Mouse (Mus musculus): ENCODE measurements around the gene Fgfr2. TPM values are rescaled to one million over a fixed set of nuclear protein-coding genes. Genes with fewer than 3 reads are reported as not detected.
A peak's percentile ranks its signal among the peaks of the same experiment; 100 is the strongest.

Fgfr2 gene
- polyA plus RNA-seq, 3 experiments from 2014 or later, result 0.27 TPM; not detected in 2

- ATAC-seq, result no peak
These were observed 801.7 kb downstream of the Fgfr2 start for GRCm38 (mm10) chr7:132321392-132321958.

DNA sequence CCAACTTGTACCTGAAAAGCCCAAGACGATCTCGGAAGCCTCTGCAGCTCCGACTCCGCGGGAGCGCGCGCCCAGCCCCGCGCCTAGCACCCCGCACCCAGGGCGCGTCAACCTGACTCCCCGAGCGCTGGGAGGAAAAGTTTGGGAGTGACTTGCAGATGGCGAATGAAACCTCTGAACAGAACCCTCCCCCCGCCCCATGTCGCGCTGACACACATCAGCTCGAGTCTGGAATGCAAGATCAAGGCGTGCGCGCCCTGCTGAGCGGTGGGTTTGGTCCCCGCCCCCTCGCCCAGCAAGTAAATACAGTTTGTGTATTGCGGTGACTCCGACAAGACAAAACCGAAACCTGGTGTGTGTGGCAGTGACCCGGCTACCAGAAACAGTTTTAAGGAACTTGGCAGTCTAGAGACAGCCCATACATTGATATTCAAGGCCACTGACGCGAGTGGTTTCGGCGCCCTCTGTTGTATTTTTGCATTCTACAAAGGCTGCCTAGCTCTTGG is 806.1 kb downstream of the Fgfr2 start, which contains the start of gene Chst15:
Gene Chst15 (minus strand): TSS at position 193 of the 506 bp plus-strand sequence.
- peak; percentile 57 for ATAC-seq

- ATAC-seq, result peak; percentile 73
These were observed 806.8 kb downstream of the Fgfr2 start for GRCm38 (mm10) chr7:132316101-132317035.

DNA sequence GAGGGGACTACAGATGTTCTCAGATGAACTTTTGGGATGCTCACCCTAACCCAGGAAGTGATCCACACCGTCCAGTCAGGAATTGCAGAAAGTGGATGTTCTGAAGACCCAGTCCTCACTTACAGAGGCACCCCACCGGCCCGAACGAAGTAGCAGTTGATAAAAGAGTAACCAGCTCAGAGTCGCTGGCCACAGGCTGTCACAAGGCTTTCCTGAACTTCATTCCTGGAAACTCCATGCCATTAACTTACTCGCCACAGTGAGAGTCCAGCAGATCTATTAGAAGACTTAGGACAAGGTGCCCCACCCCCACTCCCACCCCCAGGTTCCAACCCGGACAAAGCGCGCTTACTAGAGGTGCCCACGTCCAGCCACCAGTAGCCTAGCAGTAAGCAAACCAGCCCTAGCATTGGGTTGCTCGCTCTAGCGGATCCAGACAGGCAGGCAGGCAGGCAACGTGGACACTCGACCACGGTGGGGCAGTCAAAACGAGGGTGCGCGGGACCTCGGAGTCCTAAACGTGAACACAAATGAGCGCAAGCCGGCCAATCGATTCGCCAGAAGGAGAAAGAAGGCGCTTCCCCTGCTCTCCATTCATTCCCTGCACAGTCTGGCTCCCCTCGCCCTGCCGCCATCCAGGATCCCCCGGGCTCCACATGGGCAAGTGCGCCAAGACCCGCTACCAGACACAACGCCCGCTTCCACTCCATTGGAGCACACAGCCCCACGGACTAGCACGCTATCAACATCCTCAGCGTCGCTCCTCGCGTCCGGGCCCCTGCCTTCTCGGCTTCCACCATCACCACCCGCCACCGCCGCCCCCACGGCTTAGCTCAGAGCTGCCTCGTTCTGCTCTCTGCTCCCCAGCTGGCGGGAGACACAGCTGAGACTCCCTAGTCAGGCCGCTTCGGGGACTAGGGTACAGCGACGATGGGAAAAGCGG is 807.7 kb downstream of the Fgfr2 start:
- peak; percentile 55 for ATAC-seq

DNA sequence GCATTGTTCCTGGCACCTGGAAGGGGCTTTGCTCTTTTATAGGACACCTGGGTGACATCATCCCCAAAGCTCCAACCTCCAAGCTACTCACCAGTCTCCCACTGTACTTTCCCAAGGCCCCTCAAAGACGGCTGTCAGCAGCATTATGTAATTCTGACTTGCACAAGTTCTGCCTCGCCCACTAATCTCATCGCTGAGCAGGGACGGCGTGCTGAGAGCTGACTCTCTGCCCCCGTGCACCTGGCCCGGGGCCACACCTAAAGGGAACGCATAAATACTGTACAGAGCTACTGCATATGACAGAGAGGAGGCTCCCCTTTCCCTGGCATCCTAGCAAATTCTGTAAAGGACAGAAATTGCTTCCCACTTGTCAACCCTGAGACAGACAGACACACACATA is 810.8 kb downstream of the Fgfr2 start:
- no peak for ATAC-seq

- no peak for ATAC-seq
These were observed 814.5 kb downstream of the Fgfr2 start for GRCm38 (mm10) chr7:132308537-132309191.

DNA sequence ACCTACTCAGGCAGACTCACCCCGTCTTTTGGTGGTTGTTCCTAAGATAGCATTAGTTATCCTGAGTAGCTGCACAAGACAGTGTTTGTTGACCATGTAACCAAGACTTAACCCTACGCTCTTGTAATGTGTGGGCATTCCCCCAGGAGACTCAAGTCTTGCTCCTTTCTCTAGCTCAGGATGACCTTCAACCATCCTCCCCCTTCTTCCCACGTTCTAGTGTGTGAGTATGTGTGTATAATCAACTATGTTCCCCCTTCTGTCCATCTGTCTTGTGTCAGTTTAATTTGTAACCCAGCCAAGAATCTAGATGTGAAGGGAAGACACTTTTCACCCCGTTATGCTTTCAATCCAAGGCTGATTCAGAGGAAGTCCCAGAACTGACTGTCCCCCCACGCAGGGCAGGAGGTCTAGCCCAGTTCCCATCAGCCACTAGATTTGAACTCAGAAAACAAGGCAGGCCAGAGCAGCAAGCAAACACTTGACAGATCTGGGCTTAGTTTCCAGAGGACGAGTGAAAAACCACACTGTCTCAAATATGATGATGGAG is 815.4 kb downstream of the Fgfr2 start:
- no peak for ATAC-seq

DNA sequence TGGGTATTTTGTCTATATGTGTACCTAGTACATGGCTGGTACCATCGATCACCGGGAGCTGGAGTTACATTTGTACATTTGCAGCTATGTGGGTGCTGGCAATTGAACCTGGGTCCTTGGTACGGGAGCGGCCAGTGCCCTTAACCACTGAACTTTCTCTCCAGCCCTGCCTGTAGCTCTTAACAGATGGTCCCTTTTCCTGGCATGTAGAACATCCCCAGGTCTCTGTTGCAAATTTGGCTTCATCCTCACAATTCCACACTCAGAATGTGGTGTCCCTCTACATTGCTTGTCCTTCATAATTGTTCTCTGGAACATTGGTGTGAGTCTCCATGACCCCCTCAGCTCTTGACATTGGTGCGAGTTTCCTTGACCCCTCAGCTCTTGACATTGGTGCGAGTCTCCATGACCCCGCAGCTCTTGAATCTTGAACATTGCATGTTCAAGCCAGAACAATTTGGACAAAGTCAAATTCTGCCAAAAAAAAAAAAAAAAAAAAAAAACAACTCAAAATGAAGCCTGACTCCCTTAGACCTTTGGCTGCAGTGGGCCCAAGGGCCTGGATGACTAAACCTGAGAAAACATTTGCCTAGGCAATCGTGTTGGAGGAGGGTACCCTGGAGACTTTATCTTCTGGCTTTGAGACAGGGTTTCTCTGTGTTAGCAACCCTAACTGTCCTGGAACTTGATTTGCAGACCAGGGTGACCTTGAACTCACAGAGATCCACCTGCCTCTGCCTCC is 816.3 kb downstream of the Fgfr2 start:
- ATAC-seq, result no peak

- ATAC-seq, result no peak
These were observed 817.4 kb downstream of the Fgfr2 start for GRCm38 (mm10) chr7:132305492-132306375.

GRCm38 (mm10) chr7:132304424-132305085 is 818.6 kb downstream of the Fgfr2 start:
- ATAC-seq, result no peak

DNA sequence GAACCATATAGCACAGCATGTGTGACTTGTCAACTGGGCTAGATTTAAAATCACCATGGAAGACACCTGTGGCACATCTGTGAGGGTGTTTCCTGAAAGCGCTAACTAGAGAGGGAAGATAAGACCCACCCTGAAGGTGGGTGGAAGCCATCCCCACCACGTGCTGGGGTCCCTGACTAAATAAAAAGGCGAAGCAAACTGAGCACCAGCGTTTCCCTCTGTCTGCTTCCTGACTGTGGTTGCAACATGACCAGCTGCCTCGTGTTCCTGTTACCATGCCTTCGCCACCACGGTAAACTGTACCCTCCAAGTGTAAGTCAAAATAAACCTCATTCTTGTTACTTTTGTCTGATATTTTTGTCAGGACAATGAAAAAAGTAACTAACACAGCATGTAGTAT is 819.2 kb downstream of the Fgfr2 start:
- no peak for ATAC-seq

DNA sequence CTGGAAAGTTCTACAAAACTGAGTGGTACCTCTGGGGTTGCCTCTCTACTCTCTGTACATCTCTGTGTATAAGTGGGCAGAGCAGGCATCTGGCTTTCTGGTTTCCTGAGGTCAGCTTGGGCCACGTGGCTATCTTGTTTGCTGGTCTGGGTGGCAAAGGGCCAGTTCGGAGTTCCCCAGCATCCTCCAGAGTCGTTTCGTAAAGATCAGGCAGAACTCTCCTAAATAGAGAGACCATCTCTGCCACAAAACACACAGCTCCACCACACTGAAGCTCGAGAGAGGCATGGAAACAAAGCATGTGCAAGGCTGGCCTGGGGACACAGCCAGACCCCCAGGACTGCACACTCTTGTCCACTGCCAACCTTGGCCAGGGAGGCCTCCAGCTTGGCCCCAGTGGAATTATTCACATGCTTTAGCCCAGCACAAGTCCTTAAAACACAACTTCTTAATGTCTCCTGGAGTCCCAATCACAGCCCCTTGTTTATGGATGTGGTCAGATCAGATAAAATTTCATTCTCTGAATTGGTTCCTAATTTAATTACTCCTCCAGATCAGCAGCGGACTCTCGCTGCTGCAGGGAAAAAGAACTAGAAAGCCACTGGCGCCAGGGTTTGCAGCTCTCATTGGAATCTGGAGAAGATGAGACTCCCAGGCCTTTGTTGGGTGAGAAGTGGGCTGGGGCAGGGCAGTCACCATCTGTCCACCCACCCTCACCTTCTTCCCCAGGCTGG is 820.5 kb downstream of the Fgfr2 start:
- no peak for ATAC-seq

GRCm38 (mm10) chr7:132299661-132300210 is 823.4 kb downstream of the Fgfr2 start:
- ATAC-seq, result no peak

GRCm38 (mm10) chr7:132298412-132298990 is 824.6 kb downstream of the Fgfr2 start:
- ATAC-seq, result no peak

- ATAC-seq, result no peak
These were observed 826.3 kb downstream of the Fgfr2 start for GRCm38 (mm10) chr7:132296661-132297443.

DNA sequence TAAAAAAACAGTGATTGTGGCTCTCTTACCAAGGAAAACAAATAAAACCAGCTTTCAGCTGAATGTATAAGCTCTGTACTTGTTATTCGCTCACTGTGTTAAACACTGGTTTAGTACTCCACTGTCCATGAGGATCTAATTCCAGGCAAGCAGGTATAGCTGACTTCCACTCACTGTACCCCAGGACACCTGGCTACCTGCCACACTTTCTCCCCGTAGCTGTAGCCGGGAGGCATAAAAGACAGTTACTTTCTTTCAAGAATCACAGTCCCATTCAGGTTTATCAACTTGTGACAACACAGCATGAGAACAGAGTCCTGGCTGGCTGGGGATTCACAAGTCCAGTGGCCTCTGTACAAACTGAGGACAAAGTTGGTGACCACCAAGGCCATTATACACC is 827.0 kb downstream of the Fgfr2 start:
- ATAC-seq, result no peak

DNA sequence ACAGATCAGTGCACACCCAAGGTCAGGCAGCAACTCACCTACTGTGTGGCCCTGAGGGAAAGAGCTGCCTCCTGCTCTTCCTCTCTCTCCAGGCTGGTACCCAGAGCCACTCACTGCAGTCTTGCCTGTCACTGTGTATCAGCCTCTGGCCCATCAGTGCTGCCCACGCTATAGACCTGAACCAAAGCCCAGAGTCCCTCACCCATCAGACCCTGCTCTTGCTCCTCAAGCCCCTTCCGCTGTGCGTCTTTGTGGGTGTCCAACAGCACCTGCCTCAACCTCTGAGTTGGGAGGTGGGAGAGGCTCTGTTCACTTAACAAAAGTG is 835.8 kb downstream of the Fgfr2 start:
- ATAC-seq, result no peak

All from inflammation-experienced regulatory T-cells, adult 6 months (primary cell).